Mouse (Mus musculus): ENCODE data around the gene Gm12355.

Gene Gm12355

GRCm38 (mm10) chr11:98603953-98604352, 21.5 kb downstream of the Gm12355 start:
- in situ Hi-C loops (cut with MboI, MseI): no loop called here

GRCm38 (mm10) chr11:98602090-98602690, 23.3 kb downstream of the Gm12355 start:
- in situ Hi-C loops (cut with MboI, MseI): no loop called here

DNA sequence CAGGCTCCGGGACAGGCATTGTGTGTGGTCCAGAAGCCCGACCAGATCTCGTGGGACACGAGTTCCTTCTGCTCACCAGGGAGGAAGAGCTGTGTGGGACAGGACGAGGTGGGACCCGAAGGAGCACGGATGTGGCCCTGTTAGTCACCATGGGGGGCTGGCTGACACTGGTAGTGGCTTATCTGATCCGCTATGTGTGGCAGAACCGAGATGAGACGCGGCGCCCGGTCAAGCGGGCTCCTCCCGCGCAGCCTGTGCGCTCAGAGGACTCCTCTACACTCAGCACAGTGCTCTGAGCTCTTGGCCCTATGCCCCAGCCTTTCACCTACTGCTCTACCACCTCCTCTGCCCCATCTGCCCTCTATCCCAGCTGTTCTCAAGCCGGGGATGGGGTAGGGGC, 26.2 kb downstream of the Gm12355 start:
- in situ Hi-C loops (cut with MboI, MseI): no loop called here

DNA sequence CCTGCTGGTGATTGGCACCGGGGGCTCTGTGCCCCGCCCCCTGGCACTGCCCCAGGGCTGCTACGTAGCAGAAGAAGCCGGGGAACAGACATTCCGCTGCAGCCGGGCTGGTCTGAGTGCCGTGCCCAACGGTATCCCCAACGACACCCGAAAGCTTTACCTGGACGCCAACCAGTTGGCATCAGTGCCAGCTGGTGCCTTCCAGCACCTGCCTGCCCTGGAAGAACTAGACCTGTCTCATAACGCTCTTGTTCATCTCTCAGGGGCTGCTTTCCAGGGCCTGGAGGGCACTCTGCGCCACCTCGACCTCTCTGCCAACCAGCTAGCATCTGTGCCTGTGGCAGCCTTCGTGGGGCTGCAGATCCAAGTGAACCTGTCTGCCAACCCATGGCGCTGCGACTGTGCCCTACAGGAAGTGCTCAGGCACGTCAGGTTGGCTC, 26.6 kb downstream of the Gm12355 start:
- in situ Hi-C loops (cut with MboI, MseI): no loop called here

DNA sequence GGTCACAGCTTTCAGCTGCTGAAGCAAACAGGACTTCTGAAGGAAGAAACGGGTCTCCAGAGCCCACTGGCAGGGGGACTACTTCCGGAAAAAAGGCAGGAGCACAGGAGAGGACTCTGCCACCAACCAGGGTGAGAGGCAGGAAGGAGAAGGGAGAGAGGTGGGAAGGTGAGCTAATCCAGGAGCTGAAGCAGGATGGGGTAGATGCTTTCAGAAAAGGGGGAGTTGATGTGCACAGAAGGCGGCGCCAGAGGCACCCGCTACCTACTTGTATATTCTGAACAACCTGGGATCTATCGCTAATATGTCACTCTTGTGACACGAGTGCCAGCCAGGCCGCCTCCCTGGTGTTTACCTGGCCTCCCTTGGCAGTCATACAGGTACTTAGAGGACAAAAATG, 27.5 kb downstream of the Gm12355 start, which contains the start of gene Lrrc3c:
Lrrc3c (plus strand) TSS at position 301 of the 400 bp plus-strand sequence.
- in situ Hi-C loops (cut with MboI, MseI): no loop called here

DNA sequence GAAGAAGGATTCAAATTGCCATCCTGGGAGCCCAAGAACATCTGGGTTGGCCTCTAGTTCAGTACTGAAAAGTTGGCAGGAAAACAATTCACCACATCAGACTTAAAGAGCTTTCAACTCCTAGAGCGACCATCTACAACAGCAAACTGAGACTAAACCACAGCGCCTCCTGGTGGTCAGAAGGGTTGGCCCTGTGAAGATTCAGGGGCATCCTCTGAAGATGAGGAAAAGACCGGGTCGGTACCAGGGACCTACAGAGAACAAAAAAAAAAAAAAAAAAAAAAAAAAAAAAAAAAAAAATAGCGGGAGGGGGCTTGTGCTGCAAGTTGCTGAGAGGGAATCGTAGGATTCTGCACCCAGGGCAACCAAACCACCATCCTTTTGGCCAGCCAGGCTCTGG, 28.1 kb downstream of the Gm12355 start:
- in situ Hi-C loops (cut with MboI, MseI): no loop called here

GRCm38 (mm10) chr11:98595955-98596354, 29.5 kb downstream of the Gm12355 start:
- in situ Hi-C loops (cut with MboI, MseI): no loop called here

DNA sequence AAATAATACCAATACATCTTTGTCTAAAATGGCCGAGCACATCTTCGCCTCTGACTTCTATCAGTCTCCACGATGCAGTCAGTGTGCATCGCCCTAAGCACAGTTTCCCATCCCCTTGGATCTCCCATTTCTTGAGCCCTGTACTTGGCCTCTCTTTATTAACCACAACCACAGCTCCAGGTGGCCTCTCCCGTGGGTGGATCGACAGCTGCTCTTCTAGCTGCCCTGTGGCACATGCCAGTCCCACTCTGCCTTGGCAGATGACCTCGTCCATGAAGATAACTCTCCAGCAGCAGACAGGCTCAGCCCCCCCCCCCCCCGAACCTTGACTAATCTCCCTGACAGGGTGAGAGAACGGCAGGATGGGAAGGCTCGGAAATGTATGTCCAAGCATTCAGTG, 30.0 kb downstream of the Gm12355 start:
- in situ Hi-C loops (cut with MboI, MseI): no loop called here

DNA sequence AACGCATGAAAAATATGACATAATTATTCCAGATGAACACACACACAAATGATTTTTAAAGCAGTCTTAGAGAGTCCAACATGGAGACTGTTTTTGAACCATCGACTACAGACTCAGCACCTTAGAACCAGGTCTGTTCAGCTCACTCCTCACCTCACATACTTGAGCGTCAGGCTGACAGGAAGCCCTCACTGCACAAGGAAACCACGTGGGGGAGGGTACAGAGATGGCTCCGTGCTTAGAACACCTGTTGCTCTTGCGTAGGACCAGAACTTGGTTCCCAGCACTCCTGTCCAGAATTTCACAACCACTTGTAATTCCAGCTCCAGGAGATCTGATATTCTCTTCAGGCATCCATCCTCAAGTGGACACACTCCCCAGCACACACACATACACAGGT, 30.4 kb downstream of the Gm12355 start:
- in situ Hi-C loops (cut with MboI, MseI): no loop called here

GRCm38 (mm10) chr11:98590548-98591445, 34.7 kb downstream of the Gm12355 start:
- in situ Hi-C loops (cut with MboI, MseI): no loop called here

- in situ Hi-C loops (cut with MboI, MseI): loop anchor here (5.0 to 10.0 kb wide), 2 partner anchors 37 to 45 kb away; partner anchors contain the start of gene Zpbp2
Observed at GRCm38 (mm10) chr11:98589306-98589705, 36.2 kb downstream of the Gm12355 start.

GRCm38 (mm10) chr11:98588833-98589281, 36.6 kb downstream of the Gm12355 start:
- in situ Hi-C loops (cut with MboI, MseI): loop anchor here (5.0 to 10.0 kb wide), 2 partner anchors 37 to 46 kb away; partner anchors contain the start of gene Zpbp2

DNA sequence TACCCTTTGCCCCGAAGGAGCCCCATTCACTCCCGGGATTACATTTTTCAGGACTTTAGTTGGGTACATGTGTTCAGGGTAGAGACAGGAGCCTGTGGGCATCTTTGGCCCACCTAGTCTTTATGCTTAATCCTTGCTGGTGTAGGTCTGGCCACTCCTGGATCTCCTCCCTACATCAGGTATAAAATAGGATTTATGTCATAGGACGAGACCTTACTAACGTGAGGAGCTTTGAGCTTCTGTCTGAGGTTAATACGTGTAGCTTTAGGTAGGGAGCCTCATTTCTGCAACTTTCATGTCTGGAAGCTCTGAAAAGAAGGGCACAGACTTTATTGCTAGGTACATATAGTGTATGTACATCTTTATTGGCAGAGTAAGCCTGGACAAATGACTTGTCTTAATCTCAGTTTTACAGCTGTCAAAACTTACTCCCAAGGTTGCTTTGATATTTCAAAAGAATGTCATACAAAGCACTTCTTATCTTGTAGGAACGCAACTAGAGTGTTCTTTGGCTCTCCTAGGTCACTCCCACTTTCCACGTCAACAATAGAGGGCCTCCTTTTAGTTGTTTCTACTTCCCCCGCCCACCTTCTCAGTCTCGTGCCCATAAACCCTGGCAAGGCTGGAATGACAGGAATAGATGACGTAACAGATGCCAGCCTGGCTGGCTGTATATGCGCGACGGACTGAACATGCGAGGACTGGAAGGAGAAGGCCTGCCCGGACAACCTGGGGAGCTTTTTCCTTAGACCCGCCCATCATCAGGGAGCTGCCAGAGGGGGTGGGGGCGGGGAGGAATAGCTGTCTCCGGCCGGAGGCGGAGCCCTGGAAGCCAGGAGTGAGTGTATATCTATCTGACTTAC, 37.5 kb downstream of the Gm12355 start:
- in situ Hi-C loops (cut with MboI, MseI): loop anchor here (5.0 to 10.0 kb wide), 2 partner anchors 36 to 47 kb away; partner anchors contain the start of gene Zpbp2

GRCm38 (mm10) chr11:98586892-98587563, 38.4 kb downstream of the Gm12355 start, which contains the start of gene Ormdl3:
Ormdl3 (minus strand) TSS chr11:98587368.
- in situ Hi-C loops (cut with MboI, MseI): loop anchor here (5.0 to 10.0 kb wide), 2 partner anchors 35 to 48 kb away; partner anchors contain the start of gene Zpbp2

DNA sequence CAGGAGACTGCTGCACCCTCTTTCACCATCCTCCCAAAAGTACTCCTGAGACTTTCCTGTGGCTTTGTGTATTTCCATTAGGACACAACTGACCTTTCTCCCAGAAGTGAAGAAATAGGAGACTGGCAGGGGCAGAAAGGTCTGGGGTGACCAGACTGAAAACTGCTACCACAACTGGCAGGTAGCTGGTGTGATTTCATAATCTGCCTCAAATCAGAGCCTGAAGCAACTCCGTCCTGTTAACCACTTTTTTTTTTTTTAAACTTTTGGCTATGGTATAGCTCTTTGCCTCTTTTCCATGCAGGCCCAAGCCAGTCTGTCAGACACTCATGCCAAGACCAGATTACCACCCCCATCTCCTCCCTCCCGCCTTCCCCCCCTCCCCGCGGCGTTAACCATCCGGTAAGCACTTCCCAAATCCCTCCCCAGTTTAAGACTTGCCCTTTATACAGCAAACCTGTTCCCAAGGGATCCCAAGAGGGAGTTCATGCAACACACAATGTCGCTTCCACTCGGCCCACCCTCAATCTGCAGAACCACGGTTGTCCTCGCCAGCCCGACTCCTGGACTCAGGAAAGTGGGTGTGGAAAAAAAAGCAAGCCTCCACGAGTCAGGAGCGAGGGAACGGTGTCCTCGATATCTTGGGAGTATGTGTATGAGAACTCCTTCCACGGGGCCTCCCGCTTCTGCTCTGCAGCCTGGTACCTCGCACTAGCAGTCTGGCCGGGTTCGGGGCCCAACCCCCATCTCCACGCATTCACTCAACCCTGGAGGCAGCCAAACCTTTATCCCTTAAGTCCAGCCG, 39.2 kb downstream of the Gm12355 start:
- in situ Hi-C loops (cut with MboI, MseI): loop anchor here (5.0 to 10.0 kb wide), 2 partner anchors 34 to 49 kb away; partner anchors contain the start of gene Zpbp2

- in situ Hi-C loops (cut with MboI, MseI): loop anchor here (5.0 to 10.0 kb wide), 2 partner anchors 32 to 50 kb away; partner anchors contain the start of gene Zpbp2
Observed at GRCm38 (mm10) chr11:98584629-98585177, 40.8 kb downstream of the Gm12355 start.

DNA sequence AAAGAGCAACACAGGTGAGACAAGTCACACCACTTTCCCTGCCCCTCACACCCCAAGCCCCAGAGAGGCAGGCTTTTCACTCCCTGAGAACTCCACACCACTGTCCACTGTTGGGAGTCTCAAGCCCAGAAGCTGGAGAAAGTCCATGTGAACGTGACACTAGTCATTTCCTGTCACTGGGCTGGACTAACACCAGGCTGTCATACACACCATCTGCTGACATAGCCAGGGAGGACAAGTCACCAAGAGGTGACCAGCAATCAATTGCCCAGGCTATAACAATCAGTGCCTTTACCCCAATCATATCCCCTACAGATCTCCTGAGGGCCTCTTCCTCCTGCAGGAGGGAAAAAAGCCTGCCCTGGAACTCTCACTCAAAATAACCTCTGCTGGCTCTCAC, 41.3 kb downstream of the Gm12355 start:
- in situ Hi-C loops (cut with MboI, MseI): loop anchor here (10.0 kb wide), 1 partner anchor 51 kb away; no protein-coding TSS in a partner anchor

GRCm38 (mm10) chr11:98583571-98583970, 41.9 kb downstream of the Gm12355 start:
- in situ Hi-C loops (cut with MboI, MseI): loop anchor here (10.0 kb wide), 1 partner anchor 51 kb away; no protein-coding TSS in a partner anchor

DNA sequence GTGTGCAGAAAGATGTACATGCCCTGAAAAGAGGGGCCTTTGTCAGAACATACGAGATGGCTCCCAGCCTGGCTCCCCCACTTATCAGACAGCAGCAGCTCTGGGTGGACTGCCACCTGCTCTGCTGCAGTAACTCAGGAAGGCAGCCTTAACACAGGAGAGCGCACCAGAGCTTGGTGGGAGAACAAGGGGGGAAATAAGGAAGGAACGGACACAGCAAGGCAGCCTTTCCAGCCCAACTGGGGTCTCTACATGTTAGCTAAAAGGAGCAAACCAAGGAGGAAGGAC, 42.3 kb downstream of the Gm12355 start:
- in situ Hi-C loops (cut with MboI, MseI): loop anchor here (10.0 kb wide), 1 partner anchor 52 kb away; no protein-coding TSS in a partner anchor
